8 mouse cellular contexts compared by ENCODE assay signal in the genomic region with DNA sequence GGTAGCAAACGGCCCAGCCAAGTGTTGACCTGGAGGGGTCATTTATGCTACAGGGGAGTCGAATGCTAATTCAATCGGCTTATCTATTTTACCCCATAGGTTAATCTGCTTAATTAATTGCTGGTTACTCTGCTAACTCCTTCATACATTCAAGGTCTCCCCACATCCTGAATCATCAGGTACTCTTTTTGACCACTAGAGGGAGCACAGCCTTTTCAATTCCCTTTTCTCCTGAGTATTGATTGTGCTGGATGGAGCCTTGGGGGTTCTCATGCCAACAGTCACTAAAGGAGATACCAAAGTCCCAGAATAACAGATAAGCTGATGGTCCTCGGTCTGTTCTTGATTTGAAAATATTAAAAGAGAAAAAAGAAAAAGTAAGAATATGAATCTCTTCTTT.
DNase-seq lines count a peak whose midpoint lies in the region; ATAC-seq lines count a peak whose summit lies in the region.

No protein-coding gene starts in this region.

- no peak overlapping the region for H3K9ac ChIP-seq in midbrain, embryonic 11.5 days (ENCODE audit: low read length)
- H3K9ac ChIP-seq in midbrain, embryonic 15.5 days: no peak overlapping the region

- no peak overlapping the region for H3K27ac ChIP-seq in midbrain, embryonic 11.5 days (ENCODE audit: low read depth, low read length)
- H3K27ac ChIP-seq in midbrain, embryonic 15.5 days: no peak overlapping the region

- no peaks in the 10 kb centered on the region for H3K4me1 ChIP-seq in midbrain, embryonic 11.5 days (ENCODE audit: control insufficient read depth, insufficient read depth, low read length)
- H3K4me1 ChIP-seq in midbrain, embryonic 15.5 days: no peaks in the 10 kb centered on the region

- no peak for DNase-seq in frontal cortex, postnatal 10 days (ENCODE audit: low spot score in 2 of 2)
- peak; percentile 90 for DNase-seq in midbrain, embryonic 11.5 days (ENCODE audit: low spot score, missing footprints)
- peak; percentile 58 for DNase-seq in adipocyte (ENCODE audit: low spot score)
- DNase-seq in induced T-regulatory cell, adult 2 months (ENCODE audit: low read depth): peak; percentile 52
- no peak for DNase-seq in gastrocnemius, postnatal 4 days (ENCODE audit: low spot score in 2 of 2)

- no peak overlapping the region for H3K4me2 ChIP-seq in midbrain, embryonic 11.5 days
- H3K4me2 ChIP-seq in midbrain, embryonic 15.5 days: no peak overlapping the region

- WGBS in midbrain, embryonic 11.5 days: 28% methylated on average over 4 of the region's 4 CpGs
- 28% methylated on average over 4 of the region's 4 CpGs for WGBS in midbrain, embryonic 15.5 days

- no peaks in the 10 kb centered on the region for H3K36me3 ChIP-seq in midbrain, embryonic 11.5 days (ENCODE audit: control insufficient read depth, insufficient read depth, low read length)
- no peaks in the 10 kb centered on the region for H3K36me3 ChIP-seq in midbrain, embryonic 15.5 days (replicated peaks)

- no peaks in the 10 kb centered on the region for H3K27me3 ChIP-seq in midbrain, embryonic 11.5 days (ENCODE audit: control insufficient read depth, insufficient read depth, low read length)
- H3K27me3 ChIP-seq in midbrain, embryonic 15.5 days (replicated peaks): no peaks in the 10 kb centered on the region

- ATAC-seq in frontal cortex, adult (ENCODE audit: low TSS enrichment): 0 out of 2 replicates have a peak, but pooled peaks have one; percentile 65
- ATAC-seq in midbrain, embryonic 11.5 days (ENCODE audit: low FRiP score): no peak
- ATAC-seq in midbrain, embryonic 15.5 days (replicated peaks): no peak
- ATAC-seq in megakaryocyte, adult 5-6 weeks (ENCODE audit: poor library complexity, severe bottlenecking): no peak

- H3K9me3 ChIP-seq in midbrain, embryonic 11.5 days (ENCODE audit: control insufficient read depth, low read length): no peaks in the 10 kb centered on the region
- H3K9me3 ChIP-seq in midbrain, embryonic 15.5 days: no peaks in the 10 kb centered on the region

- no peak overlapping the region for H3K4me3 ChIP-seq in midbrain, embryonic 11.5 days (ENCODE audit: low read depth, low read length)
- no peak overlapping the region for H3K4me3 ChIP-seq in midbrain, embryonic 15.5 days

Comparison
In these comparisons a context has a peak if more than half of its experiments do, and no peak if none do; other contexts are left out.
1. DNase-seq: peak in midbrain, embryonic 11.5 days (single experiment), adipocyte (single experiment) and induced T-regulatory cell, adult 2 months (single experiment); none in frontal cortex, postnatal 10 days (0 of 2) and gastrocnemius, postnatal 4 days (0 of 2).